Mouse (Mus musculus) embryonic fibroblast, embryonic 13.5 days (primary cell): ENCODE measurements around the gene March9.

Experiments used
- CTCF ChIP-seq: IDR thresholded peaks from 2 replicates; pipeline ENCODE4 v1.5.1; 2011; ENCODE audit warnings: mild to moderate bottlenecking, control low read depth, low read length, moderate library complexity, borderline replicate concordance; ENCODE audit not compliant: insufficient read depth
- POLR2A ChIP-seq: IDR thresholded peaks from 2 replicates; pipeline ENCODE4 v1.6.1; 2011; ENCODE audit warnings: low read depth, mild to moderate bottlenecking, control low read depth, low read length, moderate library complexity

DNA sequence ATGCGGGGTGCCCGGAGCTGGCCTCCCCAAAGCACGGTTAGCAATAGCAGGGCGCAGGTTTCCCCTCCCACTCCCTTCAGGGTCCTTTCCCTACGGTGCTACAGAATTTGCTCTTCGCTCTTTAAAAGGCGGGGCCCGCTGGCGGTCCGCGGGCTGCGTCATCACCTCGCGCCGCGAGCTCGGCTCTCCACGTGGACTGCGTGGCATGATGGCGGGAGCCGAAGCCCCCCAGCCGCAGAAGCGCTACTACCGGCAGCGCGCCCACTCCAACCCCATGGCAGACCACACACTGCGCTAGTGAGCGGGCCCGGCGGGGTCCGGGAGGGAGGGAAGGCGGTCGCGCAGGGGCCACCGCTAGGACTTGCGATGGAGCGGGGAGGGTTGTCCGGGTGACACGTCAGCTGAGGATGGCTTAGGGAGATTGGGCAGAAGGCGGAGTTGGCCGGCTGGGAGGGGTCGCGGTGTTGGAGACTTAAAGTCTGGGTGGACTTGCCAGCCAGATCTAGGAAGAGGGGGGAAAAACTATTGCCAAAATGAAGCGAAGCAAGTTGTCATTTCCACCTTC, 18.1 kb downstream of the March9 start:
- no peak for TF ChIP-seq CTCF
- peak; percentile 53 for TF ChIP-seq POLR2A
